Mouse (Mus musculus) brain, embryonic 14.5 days (tissue): ENCODE measurements around the gene Eif1ax. TPM values are rescaled to one million over a fixed set of nuclear protein-coding genes. Genes with fewer than 3 reads are reported as not detected.

Experiments used
- polyA plus RNA-seq: library from polyadenylated mRNA; depleted of rRNA; stranded (reverse); fragments of >200 nt; gene quantifications from 2 replicates; pipeline ENCODE4 v1.2.3, GENCODE M21; 2012; rRNA removed

The Eif1ax gene
- polyA plus RNA-seq, 1 experiment, result 101 TPM

Other genes with a start within 250 kb of the Eif1ax start
- gene Rps6ka3, start 161.9 kb upstream of the Eif1ax start, polyA plus RNA-seq, result 19.9 and 24.4 TPM in 2 replicates
- 8.2 and 15.0 TPM in 2 replicates for gene Map7d2, start 42.4 kb downstream of the Eif1ax start, polyA plus RNA-seq
- gene Bclaf3, start 154.5 kb downstream of the Eif1ax start, polyA plus RNA-seq, result 21.7 and 26.8 TPM in 2 replicates